Mouse (Mus musculus) spleen, adult 2 months (tissue): ENCODE data around the gene Atp8b2.

ENCODE experiments used
- CTCF ChIP-seq: fragments of 200-500 bp; IDR thresholded peaks from 2 replicates; pipeline ENCODE4 v1.5.1; 2011; ENCODE audit warnings: mild to moderate bottlenecking, inconsistent platforms; ENCODE audit not compliant: insufficient read depth, insufficient read length, insufficient replicate concordance; ENCODE audit errors: extremely low read depth
- POLR2A ChIP-seq: fragments of 200-500 bp; IDR thresholded peaks from 2 replicates; pipeline ENCODE4 v1.6.1; 2011; ENCODE audit warnings: low read depth, low read length, inconsistent platforms

DNA sequence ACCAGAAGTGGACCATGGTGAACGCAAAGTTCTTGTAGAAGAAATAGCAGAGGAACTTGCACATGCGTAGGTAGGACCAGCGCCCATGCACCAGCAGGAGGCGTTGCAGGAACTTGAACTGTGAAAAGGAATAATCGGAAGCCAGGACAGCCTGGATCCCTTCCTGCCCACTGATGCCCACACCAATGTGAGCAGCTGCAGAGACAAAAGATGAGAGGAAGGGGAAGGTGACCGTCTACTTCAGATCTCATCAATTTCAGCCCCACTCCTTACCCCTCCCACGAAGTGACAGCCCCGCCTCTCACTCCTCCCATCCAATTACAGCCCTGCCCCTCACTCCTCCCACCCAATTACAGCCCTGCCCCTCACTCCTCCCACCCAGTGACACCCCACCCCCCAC, 18.3 kb downstream of the Atp8b2 start:
- TF ChIP-seq POLR2A (no peak), CTCF (no peak)
